Mouse (Mus musculus) frontal cortex, postnatal 25 days (tissue): ENCODE results near the gene Gm15155.
"Not testable (repeated sequence)": the region's sequence is repeated elsewhere in the genome, so short reads cannot be mapped to it uniquely, and the experiment has no call there.

Experiments
- DNase-seq, 2 experiments: peaks; one replicate each; pipeline ENCODE4 v3.0.0; 2022; ENCODE audit warnings: low spot score in 2 of 2

The Gm15155 gene

GRCm38 (mm10) chrX:156009756-156010155 lies 385.2 kb downstream of the Gm15155 start:
- no peak for DNase-seq

- DNase-seq: no peak
Observed at GRCm38 (mm10) chrX:156155776-156156175, 531.2 kb downstream of the Gm15155 start.

GRCm38 (mm10) chrX:156171587-156171986 lies 547.0 kb downstream of the Gm15155 start:
- no peak for DNase-seq

- DNase-seq: not testable (repeated sequence)
Observed at GRCm38 (mm10) chrX:156303806-156304205, 679.3 kb downstream of the Gm15155 start.
